9 mouse cellular contexts compared by ENCODE assay signal in genomic region chr14:39473771-39474211, GRCm38 (mm10). TPM values are rescaled to one million over a fixed set of nuclear protein-coding genes. Genes with fewer than 3 reads are reported as not detected.
DNase-seq lines count a peak whose midpoint lies in the region; ATAC-seq and TF ChIP-seq lines count a peak whose summit lies in the region.
"Had no signal": no experiment of that assay in that cellular context is flagged by ENCODE, and none has a peak within 500 bp of the region (broad histone marks: within the 10 kb centered on the region; RNA-seq: fewer than 3 reads in every experiment).

No protein-coding gene starts in this region.

- no peak overlapping the region for H3K27ac ChIP-seq in liver, postnatal 0 days (ENCODE audit: low read depth)
- H3K27ac ChIP-seq in intestine, embryonic 15.5 days = no peak overlapping the region

- DNase-seq in liver = peak; percentile 2
- DNase-seq in liver, postnatal 0 days = no peak
- peak; percentile 52 for DNase-seq in embryo, embryonic 9.5 days (ENCODE audit: extremely low spot score)
- peak; percentile 22 for DNase-seq in mesoderm, embryonic 11.5 days (ENCODE audit: low read depth, low spot score)
- no peak for DNase-seq in kidney, adult 9 months

- H3K9me3 ChIP-seq in liver, postnatal 0 days (ENCODE audit: low read length) = no peaks in the 10 kb centered on the region
- H3K9me3 ChIP-seq in intestine, embryonic 15.5 days = no peaks in the 10 kb centered on the region

- TF ChIP-seq EP300 in liver, postnatal 0 days (IDR thresholded peaks at IDR 0.05; ENCODE audit: low read depth) = no peak

- no peak for TF ChIP-seq CTCF in liver, postnatal 0 days (IDR thresholded peaks at IDR 0.05; ENCODE audit: low read depth)

- peaks cover 41% of the 10 kb centered on the region for H3K27me3 ChIP-seq in liver, postnatal 0 days (ENCODE audit: insufficient read depth, low read length)
- H3K27me3 ChIP-seq in intestine, embryonic 15.5 days (replicated peaks) = peaks cover 50% of the 10 kb centered on the region

- no peak overlapping the region for H3K4me2 ChIP-seq in liver, postnatal 0 days (ENCODE audit: low read depth, low read length)
- H3K4me2 ChIP-seq in intestine, embryonic 15.5 days (replicated peaks) = peak overlapping the region; percentile 87

- H3K9ac ChIP-seq in liver, postnatal 0 days (replicated peaks) = no peak overlapping the region
- no peak overlapping the region for H3K9ac ChIP-seq in intestine, embryonic 15.5 days

- H3K4me1 ChIP-seq in liver, postnatal 0 days (ENCODE audit: insufficient read depth) = no peaks in the 10 kb centered on the region
- H3K4me1 ChIP-seq in intestine, embryonic 15.5 days (replicated peaks) = peaks cover 11% of the 10 kb centered on the region; the same call in 1 of the 2 replicates

- WGBS in liver, postnatal 0 days (ENCODE audit: insufficient replicate concordance) = 9% methylated on average over 27 of the region's 27 CpGs
- 1% methylated on average over 27 of the region's 27 CpGs for WGBS in intestine, embryonic 15.5 days

- H3K36me3 ChIP-seq in liver, postnatal 0 days (replicated peaks; ENCODE audit: insufficient read depth, low read length) = no peaks in the 10 kb centered on the region
- no peaks in the 10 kb centered on the region for H3K36me3 ChIP-seq in intestine, embryonic 15.5 days

- H3K4me3 ChIP-seq in liver, postnatal 0 days (ENCODE audit: low read depth, low read length) = no peak overlapping the region
- H3K4me3 ChIP-seq in intestine, embryonic 15.5 days (replicated peaks) = peak overlapping the region; percentile 46

- ATAC-seq in liver, postnatal 0 days = no peak
- ATAC-seq in intestine, embryonic 15.5 days = no peak
- no peak for ATAC-seq in CD4-positive, CD25-positive, alpha-beta regulatory T cell, adult 4 months
- no peak for ATAC-seq in erythroid progenitor cell, adult 5-6 weeks (replicated peaks; ENCODE audit: low FRiP score, poor library complexity, severe bottlenecking)

RNA-seq across cellular contexts. Expression of gene Nrg3, which starts 0.9 kb away (rescaled TPM):
- polyA plus RNA-seq in liver, postnatal 0 days (2015; fragmentation: Nextera tagmentation; extraction: Ambion mirVana) = not detected in 2 replicates
- polyA plus RNA-seq in intestine, embryonic 15.5 days (2015; fragmentation: Nextera tagmentation; extraction: Ambion mirVana) = 0.36 and 0.53 TPM in 2 replicates
- polyA plus RNA-seq in CD4-positive, CD25-positive, alpha-beta regulatory T cell, adult 4 months (2017; shearing (Covaris generic)) = not detected
- not detected in 2 replicates for total RNA-seq in erythroid progenitor cell, adult 5-6 weeks (2015; ENCODE audit: low replicate concordance)
- total RNA-seq in erythroid progenitor cell, adult 5-6 weeks (2017; ENCODE audit: low replicate concordance) = not detected in 2 replicates
- total RNA-seq: liver, adult 2 months had no signal
- polyA plus RNA-seq: liver, adult 2 months had no signal

Comparison
In these comparisons a context has a peak if more than half of its experiments do, and no peak if none do; other contexts are left out.
1. DNase-seq: peak in liver (single experiment), embryo, embryonic 9.5 days (single experiment) and mesoderm, embryonic 11.5 days (single experiment); none in liver, postnatal 0 days (single experiment) and kidney, adult 9 months (single experiment).